Mouse (Mus musculus): ENCODE data around the gene Akr1cl. TPM values are rescaled to one million over a fixed set of nuclear protein-coding genes. Genes with fewer than 3 reads are reported as not detected.
"Not testable (repeated sequence)": the region's sequence is repeated elsewhere in the genome, so short reads cannot be mapped to it uniquely, and the experiment has no call there.

Akr1cl gene
- polyA plus RNA-seq, 1 experiment from 2014 or later = not detected

DNA sequence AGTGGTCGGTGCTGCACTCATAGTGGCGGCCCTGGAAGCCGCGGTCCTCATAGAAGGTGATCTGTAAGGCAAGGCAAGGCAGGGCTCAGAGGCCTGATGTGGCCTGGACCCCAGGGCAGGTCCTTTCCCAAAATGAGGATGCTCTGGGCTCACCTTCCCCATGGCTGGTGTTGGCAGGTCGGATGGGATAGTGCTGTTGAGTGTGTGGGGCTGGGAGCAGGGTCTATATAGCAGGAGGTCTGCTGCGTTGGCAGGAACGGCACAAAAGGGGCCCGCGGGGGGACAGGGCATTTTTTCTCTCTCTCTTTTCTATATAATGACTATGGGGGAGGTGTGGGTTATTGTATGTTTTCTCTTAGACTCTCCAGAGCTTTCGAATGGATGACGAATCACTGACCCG is 18.4 kb upstream of the Akr1cl start, which contains the start of gene Cryge:
Cryge (minus strand) TSS at position 198 of the 400 bp plus-strand sequence.
- H3K36me3 ChIP-seq (ENCODE audit: control insufficient read depth, insufficient read depth, low read length); H3K27me3 ChIP-seq (ENCODE audit: control insufficient read depth, insufficient read depth, low read length); DNase-seq; H3K9me3 ChIP-seq (ENCODE audit: control insufficient read depth, low read length); H3K4me1 ChIP-seq (ENCODE audit: control insufficient read depth, insufficient read depth, low read length); H3K4me2 ChIP-seq (ENCODE audit: low read length); ATAC-seq (ENCODE audit: low FRiP score, low TSS enrichment); H3K9ac ChIP-seq (replicated peaks; ENCODE audit: low read length); H3K27ac ChIP-seq (replicated peaks; ENCODE audit: low read depth, low read length); H3K4me3 ChIP-seq (replicated peaks; ENCODE audit: low read depth, low read length): not testable (repeated sequence)
- WGBS = 64% methylated on average over 10 of the region's 12 CpGs

DNA sequence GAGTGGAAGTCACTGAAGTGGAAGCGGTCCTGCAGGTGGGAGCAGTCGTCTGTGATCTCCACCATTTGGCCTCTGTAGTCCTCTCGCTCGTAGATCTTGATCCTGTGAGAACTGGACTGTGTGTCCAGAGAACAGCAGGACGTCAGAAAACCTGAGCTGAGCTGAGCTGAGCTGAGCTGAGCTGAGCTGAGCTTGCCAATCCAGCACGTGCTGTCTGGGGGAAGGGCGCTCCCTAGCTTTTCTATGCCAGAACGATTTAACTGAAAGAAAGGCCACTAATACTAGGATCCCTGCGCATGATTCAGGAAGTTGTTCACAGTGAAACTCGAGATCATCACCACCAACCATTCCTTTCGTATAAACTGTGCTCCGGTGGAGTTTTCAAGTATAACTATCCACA is 16.2 kb upstream of the Akr1cl start:
- Histone ChIP-seq H3K27ac (replicated peaks; ENCODE audit: low read depth, low read length) (no peak overlapping the region), H3K4me2 (ENCODE audit: low read length) (no peak overlapping the region), H3K9ac (replicated peaks; ENCODE audit: low read length) (no peak overlapping the region), H3K36me3 (ENCODE audit: control insufficient read depth, insufficient read depth, low read length) (no peaks in the 10 kb centered on the region), H3K27me3 (ENCODE audit: control insufficient read depth, insufficient read depth, low read length) (no peaks in the 10 kb centered on the region), H3K4me1 (ENCODE audit: control insufficient read depth, insufficient read depth, low read length) (no peaks in the 10 kb centered on the region), H3K9me3 (ENCODE audit: control insufficient read depth, low read length) (no peaks in the 10 kb centered on the region), H3K4me3 (replicated peaks; ENCODE audit: low read depth, low read length) (no peak overlapping the region)
- WGBS = 55% methylated on average over 12 of the region's 12 CpGs
- no peak for ATAC-seq (ENCODE audit: low FRiP score, low TSS enrichment)
- peak; percentile 14 for DNase-seq

DNA sequence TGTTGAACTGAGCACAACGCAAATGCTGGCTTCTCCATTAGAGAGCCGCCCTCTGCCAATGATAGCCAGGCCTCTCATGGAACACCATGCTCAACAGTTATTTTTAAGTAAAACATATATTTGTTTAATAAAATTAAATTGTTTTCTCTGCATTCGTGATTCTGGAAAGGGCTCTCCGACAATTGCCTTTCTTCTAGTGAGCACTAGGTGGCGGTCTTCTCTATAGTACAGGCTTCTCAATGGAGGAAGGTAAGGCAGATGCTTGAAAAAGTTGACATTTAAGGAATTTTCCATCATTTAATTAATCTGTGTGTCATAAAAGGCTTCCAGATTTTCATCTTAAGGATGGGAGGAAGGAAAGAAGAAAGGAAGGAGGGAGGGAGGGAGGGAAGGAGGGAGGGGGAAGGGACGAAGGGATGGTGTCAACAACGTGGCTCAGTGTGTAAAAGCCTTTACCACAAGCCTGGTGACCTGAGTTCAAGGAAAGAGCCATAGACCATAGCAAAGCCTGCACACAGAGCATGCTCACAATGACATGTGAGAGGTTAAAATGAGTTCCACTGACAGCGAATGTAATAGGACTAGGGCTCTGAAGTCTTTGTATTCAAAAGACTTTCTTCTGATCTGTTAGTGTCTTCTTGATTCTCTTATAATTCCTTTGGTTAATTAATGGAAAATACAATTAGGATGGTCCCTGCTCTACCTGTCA is 14.0 kb upstream of the Akr1cl start:
- Histone ChIP-seq H3K4me1 (ENCODE audit: control insufficient read depth, insufficient read depth, low read length) (no peaks in the 10 kb centered on the region), H3K9ac (replicated peaks; ENCODE audit: low read length) (no peak overlapping the region), H3K27me3 (ENCODE audit: control insufficient read depth, insufficient read depth, low read length) (no peaks in the 10 kb centered on the region), H3K4me3 (replicated peaks; ENCODE audit: low read depth, low read length) (no peak overlapping the region), H3K4me2 (ENCODE audit: low read length) (no peak overlapping the region), H3K27ac (replicated peaks; ENCODE audit: low read depth, low read length) (no peak overlapping the region), H3K36me3 (ENCODE audit: control insufficient read depth, insufficient read depth, low read length) (no peaks in the 10 kb centered on the region), H3K9me3 (ENCODE audit: control insufficient read depth, low read length) (no peaks in the 10 kb centered on the region)
- peak; percentile 75 for DNase-seq
- no peak for ATAC-seq (ENCODE audit: low FRiP score, low TSS enrichment)
- 39% methylated on average over 8 of the region's 8 CpGs for WGBS

DNA sequence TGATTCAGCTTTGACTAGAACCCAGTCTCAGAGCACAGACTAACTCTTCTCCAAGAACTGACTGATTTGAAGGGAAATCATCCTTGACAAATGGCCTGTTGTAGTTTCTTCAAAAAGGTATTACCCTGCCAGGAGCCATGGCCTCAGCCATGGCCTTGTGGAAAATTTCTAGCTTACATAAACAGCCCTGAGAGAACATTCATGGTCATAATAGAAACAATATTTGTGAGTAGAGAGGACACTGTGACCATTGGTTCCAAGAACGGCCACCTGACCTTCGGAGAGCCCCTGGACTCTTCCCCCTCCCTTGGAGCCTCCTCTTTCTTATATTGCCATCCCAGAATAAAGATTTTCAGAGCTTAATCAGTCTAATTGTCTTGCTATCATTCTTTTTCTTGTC is 10.9 kb upstream of the Akr1cl start:
- DNase-seq = no peak
- Histone ChIP-seq H3K36me3 (ENCODE audit: control insufficient read depth, insufficient read depth, low read length) (no peaks in the 10 kb centered on the region), H3K9ac (replicated peaks; ENCODE audit: low read length) (no peak overlapping the region), H3K27ac (replicated peaks; ENCODE audit: low read depth, low read length) (no peak overlapping the region), H3K9me3 (ENCODE audit: control insufficient read depth, low read length) (no peaks in the 10 kb centered on the region), H3K4me3 (replicated peaks; ENCODE audit: low read depth, low read length) (no peak overlapping the region), H3K27me3 (ENCODE audit: control insufficient read depth, insufficient read depth, low read length) (no peaks in the 10 kb centered on the region), H3K4me1 (ENCODE audit: control insufficient read depth, insufficient read depth, low read length) (no peaks in the 10 kb centered on the region), H3K4me2 (ENCODE audit: low read length) (no peak overlapping the region)
- 88% methylated on average over 2 of the region's 2 CpGs for WGBS
- ATAC-seq (ENCODE audit: low FRiP score, low TSS enrichment) = no peak

DNA sequence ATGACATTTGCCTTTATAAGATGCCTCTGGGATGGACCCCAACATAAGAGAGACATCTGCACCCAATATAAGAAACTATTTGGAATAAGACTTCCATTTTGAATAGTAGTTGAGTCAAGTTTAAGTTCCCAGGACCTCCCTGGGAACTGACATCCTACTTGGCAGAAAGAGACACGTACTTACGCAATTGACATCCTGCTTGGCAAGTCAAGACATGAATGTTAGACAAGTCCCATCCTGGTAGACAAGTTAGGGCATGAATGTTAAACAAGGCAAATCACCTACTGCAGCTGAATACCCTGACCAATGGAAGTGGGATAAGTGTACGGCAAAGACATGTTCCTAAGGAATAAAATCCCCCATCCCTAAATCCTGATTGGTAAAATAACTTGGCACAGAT is 9.3 kb upstream of the Akr1cl start:
- no peaks in the 10 kb centered on the region for H3K36me3 ChIP-seq (ENCODE audit: control insufficient read depth, insufficient read depth, low read length)
- H3K4me1 ChIP-seq (ENCODE audit: control insufficient read depth, insufficient read depth, low read length) = no peaks in the 10 kb centered on the region
- no peak overlapping the region for H3K4me3 ChIP-seq (replicated peaks; ENCODE audit: low read depth, low read length)
- H3K9me3 ChIP-seq (ENCODE audit: control insufficient read depth, low read length) = no peaks in the 10 kb centered on the region
- H3K4me2 ChIP-seq (ENCODE audit: low read length) = no peak overlapping the region
- DNase-seq = no peak
- no peak for ATAC-seq (ENCODE audit: low FRiP score, low TSS enrichment)
- H3K27me3 ChIP-seq (ENCODE audit: control insufficient read depth, insufficient read depth, low read length) = no peaks in the 10 kb centered on the region
- 94% methylated on average over 3 of the region's 3 CpGs for WGBS
- no peak overlapping the region for H3K27ac ChIP-seq (replicated peaks; ENCODE audit: low read depth, low read length)
- no peak overlapping the region for H3K9ac ChIP-seq (replicated peaks; ENCODE audit: low read length)

DNA sequence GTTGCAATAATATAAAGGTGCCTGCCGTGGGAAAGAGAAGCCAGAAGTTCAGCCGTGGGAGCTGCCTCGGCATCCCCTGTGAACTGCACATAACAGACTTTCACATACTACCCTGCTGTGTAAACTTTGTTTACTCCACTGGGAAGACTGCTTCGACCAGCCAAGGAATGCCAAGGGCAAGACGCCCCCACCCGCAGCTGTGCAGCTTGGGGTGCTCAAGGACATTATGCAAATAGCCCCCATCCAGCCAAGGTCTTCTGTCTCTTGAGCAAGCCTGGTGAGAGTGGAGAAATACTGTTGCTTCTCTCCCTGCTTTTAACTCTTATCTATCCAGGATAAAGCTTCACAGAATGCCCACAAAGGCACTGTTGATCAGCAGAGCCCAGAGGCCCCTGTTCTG is 8.2 kb upstream of the Akr1cl start:
- H3K27me3 ChIP-seq (ENCODE audit: control insufficient read depth, insufficient read depth, low read length) = no peaks in the 10 kb centered on the region
- H3K4me2 ChIP-seq (ENCODE audit: low read length) = no peak overlapping the region
- H3K36me3 ChIP-seq (ENCODE audit: control insufficient read depth, insufficient read depth, low read length) = no peaks in the 10 kb centered on the region
- no peaks in the 10 kb centered on the region for H3K4me1 ChIP-seq (ENCODE audit: control insufficient read depth, insufficient read depth, low read length)
- no peak for DNase-seq
- H3K4me3 ChIP-seq (replicated peaks; ENCODE audit: low read depth, low read length) = no peak overlapping the region
- 83% methylated on average over 6 of the region's 6 CpGs for WGBS
- no peak for ATAC-seq (ENCODE audit: low FRiP score, low TSS enrichment)
- no peak overlapping the region for H3K27ac ChIP-seq (replicated peaks; ENCODE audit: low read depth, low read length)
- no peaks in the 10 kb centered on the region for H3K9me3 ChIP-seq (ENCODE audit: control insufficient read depth, low read length)
- H3K9ac ChIP-seq (replicated peaks; ENCODE audit: low read length) = no peak overlapping the region

DNA sequence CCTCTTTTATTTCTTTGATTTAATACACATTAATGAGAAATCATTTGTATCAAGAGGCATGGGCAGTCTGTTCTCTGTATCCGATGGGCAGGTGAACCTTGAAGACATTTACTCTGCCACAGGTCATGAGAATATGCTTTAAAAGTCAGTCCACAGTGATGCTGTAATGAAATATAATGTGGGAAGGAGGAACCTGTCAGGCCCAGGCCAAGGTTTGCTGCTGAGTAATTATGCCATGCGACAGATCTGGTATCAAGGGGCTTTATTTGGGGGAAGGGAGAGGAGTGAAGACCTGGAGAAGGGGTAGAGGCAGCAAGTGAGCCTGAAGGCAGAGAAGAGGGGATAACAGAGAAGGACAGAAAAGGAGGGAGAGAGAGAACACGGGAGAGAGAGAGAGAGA is 7.1 kb upstream of the Akr1cl start:
- Histone ChIP-seq H3K9ac (replicated peaks; ENCODE audit: low read length) (no peak overlapping the region), H3K36me3 (ENCODE audit: control insufficient read depth, insufficient read depth, low read length) (no peaks in the 10 kb centered on the region), H3K9me3 (ENCODE audit: control insufficient read depth, low read length) (no peaks in the 10 kb centered on the region), H3K27ac (replicated peaks; ENCODE audit: low read depth, low read length) (no peak overlapping the region), H3K4me3 (replicated peaks; ENCODE audit: low read depth, low read length) (no peak overlapping the region), H3K4me2 (ENCODE audit: low read length) (no peak overlapping the region), H3K4me1 (ENCODE audit: control insufficient read depth, insufficient read depth, low read length) (no peaks in the 10 kb centered on the region), H3K27me3 (ENCODE audit: control insufficient read depth, insufficient read depth, low read length) (no peaks in the 10 kb centered on the region)
- DNase-seq = no peak
- 85% methylated on average over 3 of the region's 3 CpGs for WGBS
- no peak for ATAC-seq (ENCODE audit: low FRiP score, low TSS enrichment)

DNA sequence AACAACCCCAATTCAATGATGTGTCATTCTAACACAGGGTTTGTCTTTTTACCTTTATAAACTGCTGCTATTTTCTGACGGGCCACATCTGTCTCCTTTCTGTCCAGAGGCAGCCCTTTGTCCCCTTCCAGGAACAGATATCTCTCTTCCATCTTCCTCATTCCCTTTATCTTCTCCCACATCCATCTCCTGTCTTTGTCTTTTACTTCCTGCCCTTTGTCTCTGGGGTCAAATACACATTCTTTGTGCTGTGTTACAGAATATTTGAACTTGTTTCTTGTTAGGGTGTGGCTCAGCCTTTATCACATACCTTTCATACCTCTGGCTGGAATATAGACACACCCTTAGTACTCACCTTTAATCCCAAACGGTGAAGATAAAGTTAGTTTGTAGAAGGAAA is 5.0 kb upstream of the Akr1cl start:
- Histone ChIP-seq H3K4me1 (ENCODE audit: control insufficient read depth, insufficient read depth, low read length) (no peaks in the 10 kb centered on the region), H3K27me3 (ENCODE audit: control insufficient read depth, insufficient read depth, low read length) (no peaks in the 10 kb centered on the region), H3K4me3 (replicated peaks; ENCODE audit: low read depth, low read length) (no peak overlapping the region), H3K4me2 (ENCODE audit: low read length) (no peak overlapping the region), H3K36me3 (ENCODE audit: control insufficient read depth, insufficient read depth, low read length) (no peaks in the 10 kb centered on the region), H3K27ac (replicated peaks; ENCODE audit: low read depth, low read length) (no peak overlapping the region), H3K9me3 (ENCODE audit: control insufficient read depth, low read length) (no peaks in the 10 kb centered on the region), H3K9ac (replicated peaks; ENCODE audit: low read length) (no peak overlapping the region)
- ATAC-seq (ENCODE audit: low FRiP score, low TSS enrichment) = no peak
- no peak for DNase-seq
- WGBS = 89% methylated on average over 2 of the region's 2 CpGs

DNA sequence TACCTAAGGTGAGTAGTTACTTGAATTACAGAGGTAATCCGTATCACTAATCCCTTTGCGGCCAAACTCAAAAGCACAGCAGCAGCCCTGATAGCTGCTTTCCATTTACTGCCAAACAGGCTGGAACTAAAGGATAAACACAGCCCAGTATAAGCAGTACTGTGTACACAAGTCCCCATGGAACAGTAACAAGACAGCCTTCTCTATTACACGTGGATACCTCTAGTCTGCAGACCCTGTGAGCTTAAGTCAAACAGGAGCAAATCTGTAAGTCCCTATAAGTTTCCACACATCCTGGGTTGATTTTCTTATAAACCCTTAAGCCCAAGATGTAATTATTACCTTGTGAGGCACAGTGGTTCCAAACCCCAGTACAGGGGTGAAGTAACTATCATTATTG is 3.0 kb upstream of the Akr1cl start:
- H3K4me1 ChIP-seq (ENCODE audit: control insufficient read depth, insufficient read depth, low read length) = no peaks in the 10 kb centered on the region
- ATAC-seq (ENCODE audit: low FRiP score, low TSS enrichment) = no peak
- WGBS = 36% methylated on average over 3 of the region's 3 CpGs
- H3K36me3 ChIP-seq (ENCODE audit: control insufficient read depth, insufficient read depth, low read length) = no peaks in the 10 kb centered on the region
- H3K9ac ChIP-seq (replicated peaks; ENCODE audit: low read length) = no peak overlapping the region
- DNase-seq = no peak
- H3K27ac ChIP-seq (replicated peaks; ENCODE audit: low read depth, low read length) = no peak overlapping the region
- H3K4me3 ChIP-seq (replicated peaks; ENCODE audit: low read depth, low read length) = no peak overlapping the region
- H3K9me3 ChIP-seq (ENCODE audit: control insufficient read depth, low read length) = no peaks in the 10 kb centered on the region
- no peak overlapping the region for H3K4me2 ChIP-seq (ENCODE audit: low read length)
- H3K27me3 ChIP-seq (ENCODE audit: control insufficient read depth, insufficient read depth, low read length) = no peaks in the 10 kb centered on the region
